Mouse (Mus musculus) cerebral cortex, adult 2 months (tissue): ENCODE data around the gene Smad5.

Source experiments
- WGBS: fragments of 180-500 bp; shearing (Covaris S2); methylation state at CpG from one replicate; pipeline ENCODE4 v1.1.7; 2018; 5-methylcytosine and 5-hydroxymethylcytosine counted together

Smad5 gene

GRCm38 (mm10) chr13:56702469-56703221 lies at the start of gene Smad5:
TSS of gene Smad5 (plus strand) at chr13:56703010.
- 4% methylated on average over 62 of the region's 62 CpGs for WGBS

- 88% methylated on average over 5 of the region's 5 CpGs for WGBS
These were observed 48.6 kb upstream of the Smad5 start for GRCm38 (mm10) chr13:56654176-56654575.

DNA sequence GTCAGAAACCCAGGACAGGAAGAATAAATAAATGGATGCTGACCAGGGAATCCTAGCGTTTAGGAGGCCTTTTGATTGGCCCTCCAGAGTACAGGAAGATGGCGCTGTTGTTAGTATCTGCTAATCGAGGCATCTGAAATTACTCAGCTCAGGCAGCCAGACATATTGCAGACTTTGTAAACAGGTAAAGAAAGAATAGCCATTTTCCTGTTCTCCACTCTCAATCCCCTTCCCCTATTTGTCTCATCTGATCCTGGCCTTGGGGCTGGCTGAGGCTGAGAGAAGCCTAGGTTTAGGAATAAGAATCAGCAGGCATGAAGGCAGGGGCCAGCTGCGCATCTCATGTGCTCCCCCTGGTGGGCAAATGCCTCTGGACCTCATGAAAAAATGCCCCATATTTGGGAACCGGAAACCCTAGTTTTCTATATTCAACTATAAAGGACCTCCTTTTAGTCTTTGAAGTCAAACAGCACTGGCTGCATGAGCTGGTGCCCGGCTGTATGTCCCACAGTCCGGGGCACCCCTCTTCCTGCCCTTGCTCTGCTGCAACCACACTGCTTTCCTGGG lies 44.8 kb upstream of the Smad5 start:
- 34% methylated on average over 7 of the region's 7 CpGs for WGBS

GRCm38 (mm10) chr13:56658931-56659330 lies 43.9 kb upstream of the Smad5 start:
- 78% methylated on average over 6 of the region's 6 CpGs for WGBS

GRCm38 (mm10) chr13:56661914-56662621 lies 40.7 kb upstream of the Smad5 start:
- WGBS, result 60% methylated on average over 7 of the region's 7 CpGs

DNA sequence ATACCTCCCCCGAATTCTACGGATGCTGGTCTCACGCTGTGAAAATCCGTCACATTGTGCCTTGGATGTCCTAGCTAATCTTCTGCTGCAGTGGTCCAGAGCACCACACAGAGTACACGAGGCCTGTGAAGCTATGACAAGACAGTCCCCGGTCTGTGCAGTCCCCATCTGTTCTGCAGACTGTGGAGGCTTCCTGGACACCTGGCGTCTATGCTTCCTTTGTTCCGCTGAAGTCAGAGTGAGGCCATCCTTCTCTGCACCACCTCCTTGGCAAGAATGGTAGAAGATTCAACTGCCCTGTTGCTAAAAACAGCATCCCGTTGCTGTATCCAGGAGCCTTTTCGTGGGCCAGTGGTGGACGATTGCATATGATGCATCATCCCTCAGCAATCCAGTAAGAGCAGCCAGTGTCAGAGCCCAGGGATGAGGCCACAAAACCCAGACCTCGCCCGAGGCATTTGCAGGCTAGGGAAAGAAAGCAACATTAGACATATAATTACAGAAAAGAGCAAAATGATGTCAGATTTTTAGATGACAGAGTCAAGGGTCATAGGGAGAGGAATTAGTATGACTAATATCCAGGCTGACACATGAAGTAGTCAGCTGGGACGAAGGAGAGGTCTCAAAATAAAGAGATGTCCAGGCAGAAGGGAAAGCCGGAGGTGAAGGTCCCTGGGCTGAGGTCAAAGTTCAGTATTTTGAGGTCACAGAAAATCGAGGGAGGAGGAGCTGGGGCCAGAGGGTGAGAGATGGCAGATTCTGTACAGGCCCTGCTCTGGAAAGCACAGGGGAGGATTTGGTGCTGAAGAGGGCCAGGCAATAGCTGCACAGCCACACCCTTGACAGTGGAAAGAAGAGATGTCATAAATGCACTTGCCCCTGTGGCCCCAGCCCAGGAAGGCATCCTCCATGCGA lies 38.3 kb upstream of the Smad5 start:
- WGBS, result 75% methylated on average over 17 of the region's 17 CpGs

DNA sequence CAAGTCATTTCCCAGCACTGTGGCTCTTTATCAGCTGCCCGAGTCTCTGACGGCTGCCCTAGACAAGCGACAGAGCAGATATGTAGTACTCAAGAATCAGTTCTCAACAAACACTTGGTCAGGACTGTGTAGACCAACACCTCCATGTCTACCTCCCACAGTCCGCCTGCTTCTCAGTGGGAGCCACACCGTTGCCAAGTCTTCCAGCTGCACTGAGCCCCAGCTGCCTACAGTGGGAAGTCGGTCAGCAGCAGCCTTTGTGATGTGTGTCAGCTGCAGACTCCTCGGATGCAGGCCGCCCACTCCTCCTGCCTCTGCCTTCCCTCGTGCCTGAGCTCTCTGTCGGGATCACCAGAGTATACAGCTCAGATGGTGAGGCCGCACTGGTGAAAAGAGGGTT lies 31.6 kb upstream of the Smad5 start:
- WGBS, result 37% methylated on average over 11 of the region's 11 CpGs

GRCm38 (mm10) chr13:56677731-56678130 lies 25.1 kb upstream of the Smad5 start:
- 75% methylated on average over 4 of the region's 4 CpGs for WGBS

GRCm38 (mm10) chr13:56678188-56678787 lies 24.5 kb upstream of the Smad5 start:
- WGBS, result 47% methylated on average over 10 of the region's 10 CpGs

GRCm38 (mm10) chr13:56678826-56679504 lies 23.8 kb upstream of the Smad5 start:
- WGBS, result 73% methylated on average over 10 of the region's 10 CpGs

DNA sequence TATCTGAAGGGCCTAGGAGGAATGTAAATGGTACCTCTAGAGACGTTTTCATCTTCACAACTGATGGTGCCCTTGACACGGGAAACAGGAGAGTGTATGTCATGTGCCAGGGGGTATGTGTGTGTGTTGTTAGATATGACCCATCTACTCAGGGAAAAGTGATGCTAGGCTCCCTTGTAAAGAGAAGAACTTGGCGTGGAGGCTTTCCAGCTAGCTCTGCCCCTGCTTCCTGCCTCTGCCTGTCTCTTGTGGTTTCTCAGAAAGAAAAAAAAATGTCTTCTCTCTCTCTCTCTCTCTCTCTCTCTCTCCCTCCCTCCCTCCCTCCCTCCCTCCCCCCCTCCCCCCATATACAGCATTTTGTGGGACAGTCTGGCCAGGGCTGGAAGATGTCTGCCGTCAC lies 20.9 kb upstream of the Smad5 start:
- WGBS, result 76% methylated on average over 4 of the region's 4 CpGs

DNA sequence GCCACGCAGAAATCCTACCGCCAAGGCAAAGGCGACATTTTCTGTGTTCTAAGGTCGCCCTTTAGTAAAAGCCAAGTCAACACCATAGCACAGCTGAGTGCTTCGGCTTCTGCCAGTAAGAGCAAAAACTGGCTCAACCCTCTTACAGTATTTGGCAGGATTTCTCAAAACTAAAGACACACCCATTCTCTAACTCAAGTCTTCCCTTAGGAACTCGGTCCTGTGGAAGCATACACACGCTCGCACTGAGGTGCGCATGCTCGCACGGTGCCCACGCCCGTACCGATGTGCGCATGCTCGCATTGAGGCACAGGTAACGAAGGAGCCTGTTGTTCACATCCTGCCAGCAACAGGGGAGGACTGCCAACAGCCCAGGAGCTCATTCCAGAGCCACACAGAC lies 20.5 kb upstream of the Smad5 start:
- 51% methylated on average over 17 of the region's 17 CpGs for WGBS

- WGBS, result 60% methylated on average over 7 of the region's 7 CpGs
These were observed 19.5 kb upstream of the Smad5 start for GRCm38 (mm10) chr13:56683306-56683705.

- 61% methylated on average over 7 of the region's 7 CpGs for WGBS
These were observed 10.8 kb upstream of the Smad5 start for GRCm38 (mm10) chr13:56692011-56692410.

GRCm38 (mm10) chr13:56692644-56693043 lies 10.2 kb upstream of the Smad5 start:
- WGBS, result 45% methylated on average over 6 of the region's 6 CpGs

- 93% methylated on average over 5 of the region's 5 CpGs for WGBS
These were observed 7.1 kb upstream of the Smad5 start for GRCm38 (mm10) chr13:56695701-56696100.

GRCm38 (mm10) chr13:56696699-56697098 lies 6.1 kb upstream of the Smad5 start:
- 81% methylated on average over 5 of the region's 5 CpGs for WGBS

DNA sequence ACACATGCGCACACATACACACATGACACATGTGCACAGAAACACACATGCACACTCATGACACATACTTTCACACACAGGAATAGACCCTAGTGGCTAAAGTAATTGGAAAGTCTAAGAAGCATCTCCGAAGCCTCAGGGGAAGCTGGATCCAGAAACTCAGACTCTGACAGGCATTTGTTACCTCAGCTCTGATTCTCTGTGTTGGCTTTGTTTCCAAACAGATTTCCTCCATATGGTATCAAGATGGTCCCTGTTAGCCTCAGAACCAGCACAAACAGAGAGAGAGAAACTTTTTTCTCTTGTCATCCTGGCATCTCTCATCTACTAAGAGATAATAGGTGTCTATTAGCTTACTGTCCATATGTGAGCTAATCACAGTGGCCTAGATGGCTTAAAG lies 5.6 kb upstream of the Smad5 start:
- 78% methylated on average over 2 of the region's 2 CpGs for WGBS

- 10% methylated on average over 9 of the region's 9 CpGs for WGBS
These were observed 4.4 kb upstream of the Smad5 start for GRCm38 (mm10) chr13:56698391-56698790.

- WGBS, result 86% methylated on average over 2 of the region's 2 CpGs
These were observed 3.4 kb upstream of the Smad5 start for GRCm38 (mm10) chr13:56699370-56699769.

- WGBS, result 93% methylated on average over 1 of the region's 1 CpGs
These were observed 1.8 kb upstream of the Smad5 start for GRCm38 (mm10) chr13:56700981-56701380.
